Mouse (Mus musculus) G1E (cell line): ENCODE results near the gene Tnnt1.

Experiments used
- CTCF ChIP-seq: IDR thresholded peaks from 2 replicates; pipeline ENCODE4 v1.5.1; 2012; ENCODE audit warnings: low read depth, low read length, inconsistent platforms, mixed read lengths
- GATA1 ChIP-seq: IDR thresholded peaks from 2 replicates; pipeline ENCODE4 v1.6.1; 2012; ENCODE audit warnings: borderline replicate concordance, low read length, inconsistent platforms, mixed read lengths
- GATA2 ChIP-seq: IDR thresholded peaks from 2 replicates; pipeline ENCODE4 v1.6.1; 2012; ENCODE audit warnings: low read depth, low read length, inconsistent platforms, borderline replicate concordance
- POLR2AphosphoS5 ChIP-seq: IDR thresholded peaks from 2 replicates; pipeline ENCODE4 v1.6.1; 2012; ENCODE audit warnings: low read depth, low read length, inconsistent platforms; ENCODE audit not compliant: insufficient replicate concordance
- TAL1 ChIP-seq: conservative IDR thresholded peaks from 2 replicates; pipeline ENCODE4 v1.6.1; 2012; ENCODE audit warnings: low read depth, low read length, inconsistent platforms, mixed read lengths

DNA sequence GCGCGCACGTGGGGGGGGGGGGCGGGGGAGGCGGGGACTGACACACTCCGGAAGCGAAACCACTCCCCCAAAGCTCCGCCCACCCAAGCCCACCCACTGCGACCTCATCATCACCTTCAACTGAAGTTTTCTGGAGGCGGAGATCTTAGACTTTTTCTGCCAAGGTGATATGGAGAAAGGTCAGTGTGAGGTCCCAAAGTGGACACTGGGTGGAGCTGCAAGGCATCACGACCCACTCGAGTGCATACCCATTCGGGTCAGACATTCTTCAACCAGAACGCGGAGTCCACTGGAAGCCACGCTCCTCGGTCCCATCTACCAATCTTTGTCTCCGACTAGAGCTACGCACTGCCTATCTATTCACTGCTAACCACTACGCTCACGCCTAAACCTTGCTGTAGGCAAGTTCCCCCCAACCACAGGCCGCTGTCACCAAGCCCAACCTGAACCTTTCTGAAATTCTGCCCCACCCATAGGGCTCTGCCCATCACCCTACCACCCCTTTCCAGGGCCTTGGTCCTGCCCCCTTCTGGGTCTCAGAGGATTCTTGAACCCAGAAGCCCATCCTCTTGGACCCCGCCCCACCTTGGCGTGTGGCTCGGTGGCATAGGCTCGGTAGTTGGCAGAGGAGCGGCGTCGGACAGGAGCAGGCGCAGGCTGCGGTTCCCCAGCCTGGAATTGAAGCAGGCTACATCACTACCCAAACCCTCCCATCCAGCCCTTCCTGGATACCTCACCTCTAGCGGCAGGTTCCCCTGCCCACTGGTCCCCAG is 5.2 kb upstream of the Tnnt1 start:
- no peak for TF ChIP-seq POLR2AphosphoS5
- no peak for TF ChIP-seq CTCF
- TF ChIP-seq TAL1: no peak
- no peak for TF ChIP-seq GATA2
- TF ChIP-seq GATA1: no peak
